Mouse (Mus musculus): ENCODE results near the gene Mocs3.

Gene Mocs3

DNA sequence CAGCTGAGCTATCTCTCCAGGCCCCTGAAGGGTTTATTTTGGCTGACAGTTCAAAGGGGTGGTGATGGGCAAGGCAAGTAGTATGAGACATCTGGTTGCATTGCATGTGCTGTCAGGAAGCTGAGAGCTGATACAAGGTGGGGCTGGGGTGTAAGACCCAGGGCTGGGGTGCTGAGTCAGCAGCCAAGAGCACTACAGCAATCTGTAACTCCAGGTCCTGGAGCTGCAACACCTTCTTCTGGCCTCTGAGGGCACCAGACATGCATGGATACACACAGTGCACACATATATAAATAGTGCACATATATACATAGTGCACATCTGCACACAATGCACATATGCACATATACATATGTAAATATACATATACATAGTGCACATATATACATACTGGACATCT is 12.4 kb downstream of the Mocs3 start:
- DNase-seq (ENCODE audit: low spot score in 2 of 2), result no peak

DNA sequence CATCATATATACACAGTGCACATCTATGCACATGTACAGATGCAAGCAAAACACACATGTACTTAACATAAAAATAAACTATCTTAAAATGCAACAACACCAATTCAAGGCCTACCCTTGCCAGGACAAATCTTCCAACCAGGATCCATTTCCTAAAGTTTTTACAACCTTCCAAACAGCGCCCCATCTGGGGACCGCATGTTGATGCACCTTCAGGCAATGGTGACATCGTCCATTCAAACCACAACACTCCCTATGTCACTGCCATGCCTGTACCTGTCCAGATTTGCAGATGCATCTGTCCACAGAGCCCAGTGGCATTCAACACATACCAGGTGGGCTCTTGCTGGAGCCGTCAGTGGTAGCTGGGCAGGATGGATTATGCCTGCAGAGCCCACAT is 12.9 kb downstream of the Mocs3 start:
- no peak for DNase-seq (ENCODE audit: low spot score in 2 of 2)

DNA sequence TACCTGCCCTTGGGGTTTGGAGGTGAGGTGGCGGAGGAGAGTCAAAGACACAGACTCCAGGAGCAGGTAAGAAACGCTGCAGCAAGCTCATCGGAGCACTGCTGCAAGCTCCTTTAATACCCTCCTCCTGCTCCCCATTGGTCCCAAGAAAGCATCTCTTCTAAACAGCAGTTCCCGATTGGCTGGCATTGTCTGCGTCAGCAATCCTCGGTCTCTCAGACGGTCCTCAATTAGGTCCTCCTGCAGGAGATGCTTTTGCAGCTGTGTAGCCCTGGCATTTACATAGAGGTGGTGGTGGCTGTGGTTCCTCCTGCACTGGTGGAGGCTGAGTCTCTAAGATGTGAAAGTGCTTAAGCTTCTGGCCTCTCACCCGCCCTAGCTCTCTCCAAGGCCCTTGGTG is 15.1 kb downstream of the Mocs3 start:
- DNase-seq (ENCODE audit: low spot score in 2 of 2), result no peak

DNA sequence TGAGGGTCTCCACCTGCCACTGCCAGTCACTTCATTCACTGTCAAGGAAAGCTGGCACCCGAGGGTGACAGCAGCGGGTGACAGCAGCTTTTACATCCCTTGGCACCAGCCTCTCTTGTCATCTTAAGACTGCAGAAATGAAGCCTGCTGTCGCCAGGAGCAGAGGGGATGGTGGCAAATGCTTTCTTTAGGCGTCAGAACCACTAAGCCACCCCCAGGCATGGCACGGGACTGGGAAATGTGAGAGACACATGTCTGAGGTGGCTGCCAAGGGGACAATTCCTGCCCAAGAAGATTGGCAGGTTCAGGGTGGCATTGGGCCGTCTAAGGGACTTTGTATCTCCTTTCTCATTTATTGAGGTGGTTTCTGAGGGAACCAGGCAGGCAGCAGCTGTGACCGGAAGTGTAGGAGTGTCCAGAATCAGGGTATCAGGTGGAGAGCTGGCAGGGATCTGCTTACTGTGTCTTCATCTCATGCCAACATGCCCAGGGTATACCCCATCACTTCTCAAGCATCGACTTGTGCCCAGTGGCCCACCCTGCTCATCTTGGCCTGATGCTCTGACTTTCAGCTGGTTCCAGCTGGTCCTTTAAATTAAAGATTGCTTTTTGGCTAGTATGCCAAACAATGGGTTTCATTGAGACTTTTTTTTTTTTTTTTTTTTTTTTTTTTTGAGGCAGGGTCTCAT is 17.9 kb downstream of the Mocs3 start:
- no peak for DNase-seq (ENCODE audit: low spot score in 2 of 2)

DNA sequence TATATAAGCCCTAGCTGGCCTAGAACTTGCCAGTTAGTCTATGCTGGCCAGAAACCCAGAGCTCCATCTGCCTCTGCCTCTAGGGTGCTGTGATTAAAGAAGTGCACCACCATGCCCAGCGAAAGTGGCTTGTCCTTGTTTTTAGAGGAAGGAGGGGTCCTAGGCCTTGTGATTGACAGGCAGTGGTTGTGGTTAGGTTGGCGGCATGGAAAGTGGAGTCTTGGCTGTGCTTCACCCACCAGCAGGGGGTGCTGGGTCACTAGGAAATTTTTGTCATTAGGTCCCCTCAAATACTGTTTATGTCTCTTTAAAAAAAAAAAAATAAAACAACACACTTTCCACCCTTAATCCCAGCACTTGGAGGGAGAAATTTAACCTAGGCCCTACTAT is 18.4 kb downstream of the Mocs3 start:
- DNase-seq (ENCODE audit: low spot score in 2 of 2), result no peak

DNA sequence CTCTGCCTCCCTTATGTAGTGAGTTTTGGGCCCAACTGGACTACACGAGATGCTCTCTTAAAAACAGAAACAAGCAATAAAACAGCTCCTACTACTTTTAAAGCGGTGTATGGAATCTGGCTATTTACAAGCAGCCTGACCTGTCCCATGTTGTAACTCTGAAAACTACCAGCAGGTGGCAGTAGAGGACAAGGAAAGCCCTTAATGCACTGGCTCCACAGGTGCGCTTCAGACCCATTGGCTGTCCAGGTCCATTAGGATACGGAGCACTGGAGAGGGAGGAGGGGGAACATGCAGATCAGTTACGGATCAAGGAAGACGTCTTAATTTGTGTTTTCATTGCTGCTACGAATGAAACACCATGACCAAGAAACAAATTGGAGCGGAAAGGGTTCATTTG is 19.8 kb downstream of the Mocs3 start:
- DNase-seq (ENCODE audit: low spot score in 2 of 2), result peak; percentile 66 to 73

DNA sequence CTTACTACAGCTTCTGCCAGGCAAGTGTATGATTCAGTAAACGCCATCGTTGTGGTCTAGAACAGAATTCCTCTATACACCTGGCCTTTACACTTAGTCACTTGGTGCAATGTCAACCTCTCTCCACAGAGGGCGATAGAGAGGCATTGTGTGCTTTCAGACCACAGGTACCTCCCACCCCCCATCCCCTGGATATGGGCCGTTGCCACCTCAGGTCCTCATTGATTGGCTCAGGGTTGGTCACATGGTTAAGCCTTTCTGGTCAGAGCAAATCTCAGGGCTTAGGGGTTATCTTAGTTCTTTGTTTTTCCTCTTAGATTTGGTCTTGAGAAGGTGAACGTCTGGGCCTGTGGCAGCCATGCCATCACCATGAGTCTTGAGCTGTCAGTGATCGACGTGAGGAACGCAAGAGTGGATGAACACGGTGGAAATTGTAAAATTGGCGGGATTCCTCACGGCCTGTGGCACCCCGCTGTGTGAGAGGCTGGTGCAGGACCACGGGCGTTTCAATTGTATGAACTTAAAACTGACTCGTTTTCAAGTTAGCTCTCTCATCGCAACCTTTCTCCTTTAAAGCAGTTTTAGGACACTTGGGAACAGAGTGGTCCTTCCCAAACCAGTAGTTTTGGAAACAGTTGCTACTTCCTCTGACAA is 22.3 kb downstream of the Mocs3 start:
- no peak for DNase-seq (ENCODE audit: low spot score in 2 of 2)

DNA sequence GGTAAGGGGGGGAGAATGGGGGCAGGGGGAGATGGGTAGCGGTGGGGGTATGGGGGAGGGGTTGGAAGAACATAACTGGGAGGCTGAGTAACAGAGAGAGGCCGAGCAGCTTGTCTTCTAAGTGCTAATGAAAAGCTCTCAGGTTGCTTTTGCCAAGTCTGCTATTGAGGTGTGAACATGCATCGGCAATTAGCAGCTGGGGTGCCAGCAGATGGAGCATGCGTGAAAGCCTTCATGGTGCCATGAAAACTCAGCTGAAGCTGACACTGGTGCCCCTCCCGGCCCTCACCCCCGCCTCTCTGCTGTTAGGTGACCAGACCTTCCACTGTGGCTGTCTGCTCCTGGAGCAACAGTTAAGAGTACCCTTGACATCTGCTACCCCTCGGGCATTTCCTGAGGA is 23.4 kb downstream of the Mocs3 start:
- no peak for DNase-seq (ENCODE audit: low spot score in 2 of 2)

DNA sequence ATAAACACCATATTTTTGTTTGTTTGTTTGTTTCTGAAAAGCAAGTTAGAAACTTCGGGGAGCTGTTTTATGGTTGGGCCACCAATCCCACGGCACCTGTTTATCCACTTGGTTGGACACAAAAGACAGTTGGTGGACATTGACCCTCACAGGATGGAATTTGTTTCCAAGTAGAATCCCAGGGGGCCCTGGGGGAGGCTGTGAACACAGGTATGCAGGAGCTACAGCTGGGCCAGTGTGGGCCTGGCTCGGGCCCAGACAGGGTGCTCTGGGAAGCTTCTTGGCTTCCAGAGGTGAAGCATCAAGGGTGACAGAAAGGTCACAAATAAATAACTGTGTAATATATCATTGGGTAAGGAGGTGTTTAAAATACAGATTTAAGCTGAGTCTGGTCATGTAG is 26.1 kb downstream of the Mocs3 start:
- no peak for DNase-seq (ENCODE audit: low spot score in 2 of 2)

DNA sequence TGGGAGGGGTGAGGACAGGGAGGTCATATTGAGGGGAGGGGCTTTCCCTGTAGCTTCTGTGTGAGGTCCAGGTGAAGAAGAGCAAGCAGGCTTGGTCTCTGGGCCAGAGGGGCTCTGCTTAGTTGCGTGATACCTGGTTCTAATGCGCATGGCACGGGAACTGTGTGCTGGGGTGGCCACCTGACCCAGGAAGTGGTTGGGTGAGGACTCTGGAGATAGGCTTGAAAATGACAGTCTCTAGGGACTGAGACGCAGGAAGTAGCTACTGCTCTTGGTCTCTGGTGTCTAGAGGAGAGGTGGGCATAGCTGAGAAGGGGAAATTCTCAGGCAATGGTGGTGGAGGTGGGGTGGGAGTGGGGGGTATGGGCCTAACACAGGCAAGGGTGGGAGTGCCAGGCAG is 26.8 kb downstream of the Mocs3 start:
- no peak for DNase-seq (ENCODE audit: low spot score in 2 of 2)

DNA sequence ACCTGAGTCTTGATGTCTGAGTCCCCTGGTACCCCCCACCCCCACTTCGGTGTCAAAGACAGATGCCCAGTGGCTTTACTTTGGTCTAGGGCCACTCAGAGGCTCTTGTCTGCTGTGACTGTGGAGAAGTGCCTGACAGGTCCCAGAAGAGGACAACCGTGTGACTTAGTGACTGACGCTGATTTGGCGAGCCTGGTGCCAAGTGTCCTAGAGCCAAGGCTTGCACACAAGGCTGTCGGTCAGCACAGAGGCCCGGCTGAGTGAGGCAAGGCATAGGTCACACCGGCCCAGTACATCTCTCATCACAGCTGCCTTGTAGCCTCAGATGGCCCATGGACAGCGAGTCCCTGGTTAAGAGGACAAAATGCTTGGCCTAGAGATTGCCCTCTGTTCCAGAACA is 28.6 kb downstream of the Mocs3 start:
- DNase-seq (ENCODE audit: low spot score in 2 of 2), result no peak

DNA sequence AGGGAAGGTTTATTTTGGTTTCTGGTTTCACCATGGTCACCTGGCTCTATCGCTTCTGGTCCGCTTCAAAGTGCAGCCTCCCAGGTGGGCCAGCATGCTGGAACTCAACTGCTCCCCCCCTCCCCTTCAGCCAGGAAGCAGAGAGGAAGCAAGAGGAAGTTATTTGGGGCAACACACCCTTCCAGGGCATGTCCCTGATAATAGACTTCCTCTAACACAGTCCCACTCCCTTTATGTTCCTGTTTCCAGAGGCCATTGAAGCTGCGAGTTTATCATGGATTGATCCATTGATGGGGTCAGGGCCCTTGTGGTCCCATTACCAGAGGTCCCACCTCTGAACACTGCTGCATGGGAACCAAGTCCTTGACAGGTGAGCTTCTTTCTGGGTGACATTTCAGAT is 29.7 kb downstream of the Mocs3 start:
- no peak for DNase-seq (ENCODE audit: low spot score in 2 of 2)

DNA sequence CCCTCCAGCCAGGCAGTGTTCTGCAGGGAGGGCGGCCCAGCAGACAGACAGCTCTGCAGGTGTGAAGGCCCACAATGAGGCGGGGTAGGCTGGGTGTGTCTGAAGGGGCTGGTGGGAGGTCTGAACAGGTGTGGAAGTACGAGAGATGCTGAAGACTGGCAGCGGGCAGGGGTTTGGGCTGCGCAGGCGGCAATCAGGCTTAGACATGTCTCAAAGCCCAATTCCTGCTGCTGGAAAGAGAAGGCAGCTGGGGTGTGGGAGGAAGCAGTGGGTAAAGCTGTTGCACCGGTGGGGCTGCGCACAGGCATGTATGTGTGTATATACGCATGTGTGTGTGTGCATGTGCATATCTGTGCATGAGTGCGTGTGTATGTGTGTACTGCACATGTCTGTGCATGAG is 30.5 kb downstream of the Mocs3 start:
- DNase-seq (ENCODE audit: low spot score in 2 of 2), result no peak

DNA sequence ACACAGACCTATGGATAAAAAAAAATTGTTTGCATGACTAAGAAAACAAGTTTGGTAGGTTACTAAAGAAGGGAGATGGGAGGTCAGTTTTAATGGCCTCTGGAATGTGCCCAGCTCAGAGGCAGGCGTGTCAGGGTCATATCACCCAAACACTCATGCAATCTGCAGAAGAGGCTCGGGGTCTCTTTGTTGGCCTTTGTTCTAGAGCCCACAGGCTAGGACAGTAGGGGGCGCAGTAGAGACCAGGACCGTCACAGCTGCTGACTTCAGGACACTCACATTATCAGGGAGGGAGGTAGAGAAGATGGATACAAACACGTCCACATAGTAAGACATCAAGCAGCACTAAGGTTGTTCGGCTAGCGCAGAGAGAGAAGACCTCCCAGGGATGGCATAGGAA is 37.6 kb downstream of the Mocs3 start:
- peak; percentile 46 to 48 for DNase-seq (ENCODE audit: low spot score in 2 of 2)

DNA sequence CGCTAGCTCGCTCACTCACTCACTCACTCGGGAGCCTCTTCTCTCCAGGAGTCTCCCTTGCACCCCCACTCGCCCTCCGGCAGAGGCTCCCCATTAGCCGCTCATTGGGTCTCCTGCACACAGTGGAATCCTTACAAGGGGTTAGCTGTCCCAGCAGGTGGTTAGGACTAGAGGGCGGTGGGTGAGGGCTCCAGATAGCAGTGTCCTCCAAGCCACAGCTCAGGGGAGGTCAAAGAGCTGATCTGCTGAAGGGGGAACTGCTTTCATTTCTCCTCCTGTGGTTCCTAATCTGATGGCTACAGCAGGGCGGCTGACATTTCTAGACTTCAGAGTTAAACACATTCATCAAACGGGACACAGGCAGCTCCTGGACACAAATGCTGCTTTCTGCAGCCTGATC is 43.0 kb downstream of the Mocs3 start:
- DNase-seq (ENCODE audit: low spot score in 2 of 2), result no peak

DNA sequence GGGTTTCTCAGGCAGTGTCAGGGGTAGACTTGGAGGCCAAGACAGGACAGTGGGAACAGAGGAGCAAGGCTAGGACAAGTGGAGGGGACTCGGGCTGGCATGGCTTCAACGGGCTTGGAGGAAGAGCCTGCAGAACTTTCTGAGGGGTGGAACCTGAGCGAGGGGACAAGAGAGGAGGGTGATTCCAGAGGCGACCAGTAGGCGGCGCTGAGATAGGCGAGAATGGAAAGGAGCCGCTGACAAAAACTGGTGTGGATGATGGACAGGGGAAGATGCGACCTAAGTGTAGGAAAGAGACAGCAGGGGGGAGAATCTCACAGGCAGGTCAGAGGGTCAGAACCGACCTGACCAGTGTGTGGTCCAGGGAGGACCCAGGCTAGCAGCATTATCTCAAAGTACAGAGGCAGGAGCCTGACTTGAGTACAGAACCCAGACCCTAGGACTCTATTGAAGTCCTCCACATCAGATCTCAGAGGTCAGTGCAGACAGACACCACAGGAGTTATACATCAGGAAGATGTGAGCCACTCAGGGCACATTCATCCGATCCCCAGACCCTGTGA is 44.0 kb downstream of the Mocs3 start:
- DNase-seq (ENCODE audit: low spot score in 2 of 2), result peak in 1 of 2 experiments; percentile 66

DNA sequence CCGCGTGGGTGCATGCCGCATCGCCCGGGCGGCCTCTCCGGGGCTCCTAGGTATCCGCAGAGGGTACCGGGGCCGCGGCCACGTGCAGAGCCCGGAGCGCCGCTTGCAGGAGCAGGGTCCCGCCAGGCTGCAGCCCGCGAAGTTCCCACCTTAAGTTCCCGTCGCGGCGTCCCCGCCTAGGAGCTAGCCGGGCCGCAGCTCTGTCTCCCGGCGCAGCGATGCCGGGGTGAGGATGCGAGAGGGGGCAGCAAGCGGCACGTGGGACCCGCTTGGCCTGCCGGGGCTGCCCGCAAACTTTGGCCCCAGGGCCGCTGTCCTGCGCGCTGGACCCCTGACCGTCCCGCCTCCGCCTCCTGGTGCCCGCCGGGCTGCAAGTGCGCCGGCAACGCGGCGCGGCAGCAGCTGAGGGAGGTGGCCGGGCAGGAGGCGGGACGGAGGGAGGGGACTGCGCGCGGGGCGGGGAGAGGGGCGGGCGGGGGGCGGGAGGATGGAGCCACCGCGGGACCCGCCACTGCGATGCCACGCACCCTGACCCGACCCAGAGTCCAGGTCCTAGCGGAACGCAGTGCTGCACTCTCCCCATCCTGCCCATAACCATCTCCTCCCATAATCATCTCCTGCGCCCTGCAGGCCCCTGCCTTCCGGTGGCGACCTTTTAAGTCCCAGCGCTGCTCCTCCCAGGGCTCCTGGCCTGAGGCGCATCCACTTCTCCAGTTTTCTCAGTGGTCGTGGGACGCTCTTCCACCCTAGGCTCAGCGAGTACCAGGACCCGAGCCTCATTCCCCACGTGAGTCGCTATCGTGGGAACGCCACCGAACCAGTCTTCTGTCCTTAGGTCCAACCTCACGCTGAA is 50.5 kb downstream of the Mocs3 start:
- peak; percentile 20 to 41 for DNase-seq (ENCODE audit: low spot score in 2 of 2)

DNA sequence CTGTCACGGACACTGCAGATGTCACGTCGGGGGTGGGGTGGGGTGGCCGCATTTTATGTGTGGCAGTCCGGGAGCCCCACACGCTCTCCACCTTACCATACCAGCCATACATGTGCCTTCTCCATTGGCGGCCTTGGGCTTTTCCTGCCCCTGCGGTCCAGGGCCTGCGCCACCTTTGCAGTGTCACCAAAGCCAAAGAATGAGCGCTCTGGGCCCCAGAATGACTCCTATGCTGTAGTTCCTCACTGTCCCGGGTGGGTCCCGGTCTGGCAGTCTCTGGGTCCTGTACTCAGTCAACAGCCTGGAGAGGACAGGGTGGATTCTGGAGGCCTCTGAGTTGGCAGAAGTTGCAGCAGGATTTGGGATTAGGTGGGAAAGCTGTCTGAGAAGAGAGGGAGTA is 51.2 kb downstream of the Mocs3 start, which contains the start of gene Kcng1:
TSS of gene Kcng1 (minus strand) at position 155 of the 400 bp plus-strand sequence.
- DNase-seq (ENCODE audit: low spot score in 2 of 2), result no peak

Measured in urinary bladder, adult 18-20 months (tissue).